Comparison of ENCODE assay signal across 15 mouse cellular contexts in genomic region chr17:49837417-49837816, GRCm38 (mm10).
"Had no signal": no experiment of that assay in that cellular context is flagged by ENCODE, and none has a peak within 500 bp of the region (broad histone marks: within the 10 kb centered on the region; RNA-seq: fewer than 3 reads in every experiment).

No protein-coding gene starts in this region.

- H3K27me3 ChIP-seq: limb, embryonic 13.5 days; neural tube, embryonic 13.5 days; stomach, embryonic 15.5 days had no signal

- H3K9me3 ChIP-seq: limb, embryonic 13.5 days; midbrain, embryonic 10.5 days; neural tube, embryonic 13.5 days; stomach, embryonic 15.5 days had no signal

- H3K4me3 ChIP-seq: limb, embryonic 13.5 days; midbrain, embryonic 10.5 days; neural tube, embryonic 13.5 days; stomach, embryonic 15.5 days had no signal

- H3K9ac ChIP-seq: limb, embryonic 13.5 days; liver, embryonic 14.5 days; neural tube, embryonic 13.5 days; stomach, embryonic 15.5 days had no signal

- H3K27ac ChIP-seq: kidney, postnatal 0 days; limb, embryonic 13.5 days; liver, embryonic 14.5 days; midbrain, embryonic 10.5 days; neural tube, embryonic 13.5 days; stomach, embryonic 15.5 days had no signal

- ATAC-seq: midbrain, embryonic 16.5 days had no signal

- H3K4me2 ChIP-seq: limb, embryonic 13.5 days; neural tube, embryonic 13.5 days; stomach, embryonic 15.5 days had no signal

- H3K4me1 ChIP-seq: midbrain, embryonic 10.5 days; neural tube, embryonic 13.5 days; stomach, embryonic 15.5 days had no signal

- H3K36me3 ChIP-seq: limb, embryonic 13.5 days; midbrain, embryonic 10.5 days; neural tube, embryonic 13.5 days; stomach, embryonic 15.5 days had no signal

- DNase-seq: kidney, postnatal 36 days; layer of hippocampus, adult 9-11 months; layer of hippocampus, postnatal 36 days; lung, adult 18-20 months; lung, postnatal 4 days; right cerebral cortex, postnatal 14 days; thymus, adult 2 months; thymus, postnatal 25 days had no signal
